Mouse (Mus musculus): ENCODE results near the gene Gria4. TPM values are rescaled to one million over a fixed set of nuclear protein-coding genes. Genes with fewer than 3 reads are reported as not detected.
"Not testable (repeated sequence)": the region's sequence is repeated elsewhere in the genome, so short reads cannot be mapped to it uniquely, and the experiment has no call there.

Gene Gria4
- under 1 TPM; 0.09 to 0.21 TPM for total RNA-seq (2021)
- long read RNA-seq, experiment 1 = 0 reads
- long read RNA-seq, experiment 2, partial matches to known transcripts = 1 of 1 reads
- long read RNA-seq, experiment 2, other reads (novel, unspliced or antisense) = 0 of 1 reads

DNA sequence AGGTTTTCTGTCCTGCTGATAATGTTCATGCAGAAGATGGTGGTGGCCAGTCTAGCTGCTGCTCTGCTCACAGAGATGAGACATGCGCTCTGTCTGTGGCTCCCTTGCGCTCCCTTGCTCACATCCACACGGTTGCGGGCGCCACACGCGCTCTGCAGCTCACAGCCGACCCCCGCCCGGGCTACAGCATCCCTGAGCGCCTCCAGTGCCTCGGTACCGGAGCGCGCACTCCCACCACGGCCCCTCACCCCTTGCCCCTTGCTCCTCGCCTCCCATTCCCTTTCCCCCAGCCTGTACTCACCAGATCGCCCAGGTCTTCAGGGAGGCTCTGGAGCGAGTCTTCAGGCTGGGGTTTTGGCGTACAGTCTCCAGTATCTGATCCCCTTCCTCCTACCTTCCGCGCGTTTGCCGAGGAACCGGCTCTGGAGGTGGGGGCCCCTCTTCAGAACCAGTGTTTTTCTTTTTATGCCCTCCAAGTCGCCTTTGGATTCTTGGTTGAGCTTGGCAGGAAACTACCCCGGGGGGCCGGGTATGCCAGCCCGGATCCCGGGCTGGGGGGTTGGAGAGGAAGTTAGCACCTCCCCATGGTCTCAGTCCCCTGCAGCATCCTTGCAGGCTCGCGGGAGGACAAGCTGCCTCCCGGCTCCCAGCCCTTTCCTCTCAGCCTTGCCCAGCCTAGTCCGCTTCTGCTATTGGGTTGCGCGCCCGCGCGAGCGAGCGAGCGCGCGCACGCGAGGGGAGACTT is at the start of gene Gria4:
Gene Gria4 (minus strand): TSS at position 691 of the 745 bp plus-strand sequence.
- peak; percentile 7 for DNase-seq
- intact Hi-C loops (cut with DNase I; ENCODE audit: low total_unique reads) = no loop called here

DNA sequence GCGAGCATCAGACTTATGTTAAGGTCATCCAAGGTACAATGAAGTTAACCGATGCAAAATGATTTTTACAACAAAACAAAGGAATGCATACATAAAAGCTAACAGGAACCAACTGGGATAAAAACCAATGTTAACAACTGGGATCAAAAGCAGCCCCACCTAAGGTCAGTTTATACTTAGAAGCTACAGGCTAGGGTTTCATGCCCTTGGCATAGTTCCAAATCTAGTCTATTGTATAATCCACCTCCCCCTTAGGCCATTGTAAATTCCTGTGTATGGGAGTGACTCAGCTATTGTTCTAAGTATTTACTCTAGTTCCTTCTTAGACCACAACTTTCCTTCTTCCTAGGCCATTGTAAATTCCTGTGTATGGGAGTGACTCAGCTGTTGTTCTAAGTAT is 14.9 kb upstream of the Gria4 start:
- DNase-seq; intact Hi-C loops (cut with DNase I; ENCODE audit: low total_unique reads): not testable (repeated sequence)

DNA sequence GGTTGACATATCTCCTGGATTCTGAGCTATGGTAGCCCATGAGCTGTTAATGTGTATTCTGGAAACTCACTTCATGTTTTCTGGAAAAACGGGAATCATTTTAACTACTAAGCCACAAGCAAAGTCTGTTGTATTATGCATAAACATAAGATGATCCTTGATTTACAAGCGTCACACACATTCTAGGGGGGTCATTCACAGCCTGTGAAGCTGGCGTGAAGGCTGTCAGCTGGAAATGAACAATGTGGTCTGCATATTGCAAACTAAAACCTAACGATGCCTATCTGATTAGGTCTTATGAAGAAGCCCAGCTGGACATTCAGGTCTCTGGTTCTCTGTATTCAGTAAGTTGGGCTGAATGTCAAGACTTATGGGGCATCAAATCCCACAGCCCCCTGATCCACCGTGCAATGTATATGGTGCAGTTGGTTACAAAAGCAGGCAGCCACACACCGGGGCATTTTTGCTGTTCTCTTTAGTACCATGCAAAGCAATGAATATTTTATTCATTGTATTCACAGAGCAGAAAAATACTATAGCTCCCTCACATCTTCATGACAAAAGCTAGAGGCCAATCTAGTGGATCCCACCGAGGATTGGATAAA is 7.2 kb upstream of the Gria4 start:
- intact Hi-C loops (cut with DNase I; ENCODE audit: low total_unique reads) = no loop called here
- no peak for DNase-seq

DNA sequence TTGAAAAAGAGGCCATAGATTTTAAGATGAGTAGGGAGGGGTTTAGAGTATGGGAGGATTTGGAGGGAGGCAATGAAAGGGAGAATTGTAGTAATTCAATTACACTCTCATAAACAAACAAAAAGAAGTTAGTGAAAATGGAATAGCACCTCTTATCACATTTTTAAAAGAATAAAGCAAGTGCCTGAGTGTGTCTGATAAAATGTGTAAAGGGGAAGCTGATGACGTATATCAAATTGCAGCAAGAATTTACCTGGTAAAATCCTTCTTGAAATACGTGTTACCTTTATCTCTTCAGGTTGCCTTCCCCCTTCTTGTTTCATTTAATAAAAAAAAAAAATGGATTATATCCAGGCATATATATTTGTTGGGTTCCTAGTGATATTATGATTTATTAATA is 1.4 kb upstream of the Gria4 start:
- DNase-seq = no peak
- intact Hi-C loops (cut with DNase I; ENCODE audit: low total_unique reads) = no loop called here

DNA sequence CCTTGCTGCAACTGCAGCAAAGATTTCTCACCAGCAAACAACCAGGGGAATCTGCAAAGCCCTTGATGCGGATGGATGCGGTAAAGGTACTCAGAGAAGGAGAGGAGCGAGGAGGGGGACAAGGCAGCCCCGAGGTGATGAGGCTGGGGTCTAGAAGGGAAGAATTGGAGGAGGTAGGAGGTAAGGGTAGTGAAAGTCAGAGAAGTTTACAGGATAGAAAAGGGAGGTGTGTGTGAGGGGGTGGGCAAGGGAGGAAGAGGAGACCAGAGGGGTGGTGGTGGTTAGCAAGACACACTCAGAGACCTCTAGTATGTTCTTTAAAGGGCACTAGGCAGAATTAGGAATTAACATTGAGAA is 233 bp upstream of the Gria4 start:
- intact Hi-C loops (cut with DNase I; ENCODE audit: low total_unique reads) = no loop called here
- no peak for DNase-seq

DNA sequence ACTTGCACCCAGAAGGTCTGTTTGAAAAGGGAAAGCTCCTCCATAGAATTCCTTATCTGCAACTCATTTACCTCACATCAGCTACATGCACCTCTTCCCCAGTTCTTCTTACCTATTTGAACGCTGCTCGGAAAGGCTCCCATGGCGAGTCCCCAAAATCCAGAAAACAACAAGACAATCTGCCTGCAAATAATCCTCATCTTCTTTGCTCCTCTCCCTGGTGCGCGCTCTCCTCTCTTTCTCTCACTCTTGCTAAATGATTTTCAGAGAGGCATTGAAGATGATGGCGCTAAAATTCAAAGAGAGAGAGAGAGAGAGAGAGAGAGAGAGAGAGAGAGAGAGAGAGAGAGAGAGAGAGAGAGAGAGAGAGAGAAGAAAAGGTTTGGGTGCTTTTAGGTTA is 959 bp downstream of the Gria4 start:
- DNase-seq = no peak
- intact Hi-C loops (cut with DNase I; ENCODE audit: low total_unique reads) = no loop called here

DNA sequence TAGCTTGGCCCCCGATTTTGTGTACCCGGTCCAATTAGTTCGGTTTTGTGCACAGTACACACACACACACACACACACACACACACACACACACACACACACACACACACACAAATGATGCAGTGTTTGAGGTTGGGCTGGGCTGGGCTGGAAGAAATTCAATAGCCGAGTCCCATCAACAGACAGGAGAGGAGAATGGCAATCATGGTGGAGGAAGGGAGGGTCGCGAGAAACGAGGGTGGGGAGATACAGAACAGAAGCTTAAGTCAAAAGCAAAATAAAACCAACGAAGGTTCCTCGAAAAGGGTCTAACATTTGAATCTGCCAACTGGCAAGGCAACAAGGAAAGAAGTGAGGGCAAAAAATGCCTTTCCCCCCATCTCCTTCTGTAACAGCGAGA is 1.6 kb downstream of the Gria4 start:
- intact Hi-C loops (cut with DNase I; ENCODE audit: low total_unique reads) = no loop called here
- no peak for DNase-seq

DNA sequence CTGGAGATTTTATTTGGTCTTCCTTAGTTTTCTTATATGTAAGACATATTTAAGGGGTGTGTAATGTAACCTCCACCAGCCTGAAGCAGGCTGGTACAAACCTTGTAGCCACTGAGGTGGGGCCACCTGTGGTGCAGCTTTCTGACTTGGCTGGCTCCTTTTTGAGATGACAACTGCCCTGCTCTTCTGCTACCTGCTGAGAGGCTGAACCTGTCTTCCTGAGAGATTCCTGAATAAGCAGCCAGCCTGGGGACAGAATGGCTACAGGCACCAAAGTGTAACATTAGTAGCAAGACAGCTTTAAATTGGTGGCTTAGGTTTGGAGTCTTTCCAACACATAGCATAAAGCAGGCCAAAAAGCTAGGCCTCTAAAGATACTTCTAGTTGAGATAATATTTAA is 46.6 kb downstream of the Gria4 start:
- DNase-seq; intact Hi-C loops (cut with DNase I; ENCODE audit: low total_unique reads): not testable (repeated sequence)

DNA sequence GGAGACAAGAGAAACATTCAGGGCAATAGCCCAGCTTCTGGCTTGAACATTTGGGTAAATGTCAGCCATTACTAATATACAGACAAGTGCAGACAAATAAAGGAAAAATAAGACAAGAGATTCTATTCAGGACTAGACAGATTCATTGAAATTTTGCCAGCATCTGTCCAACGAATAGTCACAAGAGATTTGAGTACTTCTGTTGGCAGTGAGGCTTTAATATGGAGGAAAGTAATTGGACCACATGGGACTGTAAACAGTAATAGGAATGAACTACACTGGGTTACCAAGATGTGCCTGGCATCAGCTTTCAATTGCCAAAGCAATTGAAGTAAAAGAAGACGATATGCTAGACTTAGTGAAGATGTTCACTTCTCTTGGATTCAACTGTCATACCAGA is 81.9 kb downstream of the Gria4 start:
- intact Hi-C loops (cut with DNase I; ENCODE audit: low total_unique reads) = no loop called here
- DNase-seq = no peak

DNA sequence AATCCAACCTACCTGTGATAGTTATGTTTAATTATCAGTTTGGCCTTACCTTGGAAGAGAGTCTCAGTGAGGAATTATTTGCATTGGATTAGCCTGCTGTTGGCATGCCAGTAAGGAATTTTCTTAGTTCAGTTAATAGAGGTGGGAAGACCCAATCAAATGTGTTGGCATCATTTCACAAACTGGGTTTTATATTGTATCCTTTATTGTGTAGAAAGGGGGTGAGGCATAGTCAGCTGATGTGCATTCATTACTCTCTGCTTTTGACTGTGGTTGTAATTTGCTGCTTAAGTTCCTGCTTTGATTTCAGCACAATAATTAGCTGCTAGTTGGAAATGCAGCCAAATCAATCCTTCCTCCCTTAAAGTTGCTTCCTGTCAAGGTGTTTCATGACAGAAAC is 83.7 kb downstream of the Gria4 start:
- no peak for DNase-seq

DNA sequence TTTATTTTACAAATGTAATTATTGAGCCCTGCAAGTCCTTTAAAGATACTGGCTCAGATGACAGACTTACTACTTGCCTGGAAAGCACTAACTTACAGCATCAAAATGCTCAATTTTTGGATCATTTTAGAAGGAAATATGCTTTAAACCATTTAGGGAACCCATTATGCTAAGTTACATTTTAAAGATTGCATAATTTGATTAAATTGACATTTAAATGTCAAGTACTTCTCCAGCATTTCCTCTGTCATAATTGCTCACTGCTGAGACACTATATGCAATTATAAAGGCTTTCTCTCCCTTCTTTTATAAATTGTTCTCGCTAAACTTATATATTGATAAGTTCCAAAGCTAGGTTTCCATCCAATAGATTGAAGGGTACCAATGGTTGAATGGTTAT is 108.9 kb downstream of the Gria4 start:
- intact Hi-C loops (cut with DNase I; ENCODE audit: low total_unique reads) = no loop called here

More for the DNA sequence above, 83.7 kb downstream of the Gria4 start:
- intact Hi-C loops (cut with DNase I; ENCODE audit: low total_unique reads) = no loop called here

DNA sequence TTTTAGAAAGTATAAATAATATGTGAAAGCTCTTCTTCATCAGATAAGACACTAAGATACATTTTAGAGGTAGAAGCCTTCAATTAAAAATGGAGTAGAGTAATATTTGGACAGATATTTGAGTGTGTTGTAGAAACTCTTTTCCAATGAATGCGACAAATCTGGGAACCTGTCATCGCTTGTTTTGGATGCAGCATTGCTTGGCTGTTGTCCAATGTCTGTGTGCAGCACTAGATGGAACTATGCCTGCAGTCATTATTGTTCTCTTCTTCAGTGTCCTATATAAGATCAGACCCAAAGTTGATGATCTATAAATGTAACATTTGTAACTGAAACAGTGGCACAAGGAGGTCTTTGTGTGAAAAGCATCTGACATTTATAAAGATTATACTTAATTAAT is 115.8 kb downstream of the Gria4 start:
- DNase-seq = no peak
- intact Hi-C loops (cut with DNase I; ENCODE audit: low total_unique reads) = no loop called here

More for the DNA sequence above, 108.9 kb downstream of the Gria4 start:
- no peak for DNase-seq

DNA sequence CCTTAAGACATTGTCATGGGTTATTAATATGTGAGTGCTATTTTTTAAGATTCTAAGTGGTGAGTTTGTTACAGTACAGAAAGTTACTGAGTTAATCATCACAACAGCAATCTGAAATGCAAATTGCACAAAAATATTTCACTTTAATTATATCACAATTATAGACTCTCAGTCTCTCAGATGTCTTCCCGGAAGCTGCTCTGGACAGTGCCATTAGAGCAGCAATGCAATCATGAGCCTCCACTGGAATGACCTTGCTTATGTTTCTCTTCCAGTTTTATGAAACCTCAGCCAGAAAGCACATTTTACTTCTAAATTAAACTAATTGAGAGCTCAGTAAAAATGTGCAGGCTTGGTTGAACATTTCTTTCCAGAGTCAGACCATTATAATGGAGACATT is 116.9 kb downstream of the Gria4 start:
- DNase-seq = no peak
- intact Hi-C loops (cut with DNase I; ENCODE audit: low total_unique reads) = no loop called here

DNA sequence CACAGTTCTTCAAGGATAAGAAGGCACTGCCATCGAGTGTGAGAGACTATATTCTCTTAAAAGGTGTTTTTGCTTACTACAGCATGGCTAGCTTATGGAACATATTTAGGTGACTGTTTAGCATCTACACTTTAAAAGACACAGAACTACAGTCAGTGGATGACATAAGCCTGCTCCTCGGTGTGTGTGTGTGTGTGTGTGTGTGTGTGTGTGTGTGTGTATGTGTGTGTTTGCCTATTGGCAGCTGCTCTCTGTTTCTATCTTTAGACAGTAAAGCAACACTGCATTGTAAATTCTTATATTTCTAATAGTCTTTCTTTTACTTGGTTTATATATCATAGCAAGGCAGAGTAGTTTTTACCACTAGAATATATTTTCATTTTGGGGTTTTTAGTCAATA is 130.3 kb downstream of the Gria4 start:
- DNase-seq = no peak
- intact Hi-C loops (cut with DNase I; ENCODE audit: low total_unique reads) = no loop called here

DNA sequence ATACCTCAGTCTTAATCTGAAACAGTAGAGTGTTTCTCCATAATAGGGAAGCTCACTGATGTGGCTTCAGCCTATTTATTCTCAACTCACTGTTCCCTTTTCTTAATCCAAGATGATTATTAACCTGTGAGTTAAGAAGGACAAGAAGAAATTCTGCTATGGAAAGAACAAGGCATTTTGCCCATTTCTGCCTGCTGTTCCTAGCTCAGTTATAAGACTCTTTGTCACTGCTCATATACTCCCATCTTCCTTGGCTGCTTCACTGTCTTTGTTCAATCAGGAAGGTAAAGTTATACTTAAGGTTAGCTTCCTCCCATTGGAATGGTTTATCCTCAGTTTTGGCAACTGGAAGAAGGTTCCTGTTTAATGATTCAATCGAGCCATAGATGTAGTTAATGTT is 133.6 kb downstream of the Gria4 start:
- DNase-seq = no peak
- intact Hi-C loops (cut with DNase I; ENCODE audit: low total_unique reads) = no loop called here

DNA sequence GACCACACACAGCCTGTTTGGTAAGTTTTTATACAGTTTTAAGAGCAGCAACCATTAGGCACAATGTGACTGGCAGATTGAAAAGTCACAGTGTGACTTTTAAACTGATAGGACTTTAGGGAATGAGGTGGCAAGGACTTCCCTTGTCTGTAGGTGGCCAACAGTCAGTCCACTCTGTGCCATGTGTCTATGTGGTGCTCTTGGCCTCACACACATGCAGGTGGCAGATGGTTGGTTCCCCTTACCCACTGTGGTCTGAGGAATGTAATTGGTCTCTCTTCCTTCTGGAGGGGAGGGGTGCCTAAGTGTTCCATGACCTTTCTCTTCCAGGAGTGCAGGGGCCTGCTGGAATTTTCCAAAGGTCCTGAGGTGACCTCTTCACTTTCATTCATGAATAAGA is 137.1 kb downstream of the Gria4 start:
- intact Hi-C loops (cut with DNase I; ENCODE audit: low total_unique reads) = no loop called here
- DNase-seq = no peak

DNA sequence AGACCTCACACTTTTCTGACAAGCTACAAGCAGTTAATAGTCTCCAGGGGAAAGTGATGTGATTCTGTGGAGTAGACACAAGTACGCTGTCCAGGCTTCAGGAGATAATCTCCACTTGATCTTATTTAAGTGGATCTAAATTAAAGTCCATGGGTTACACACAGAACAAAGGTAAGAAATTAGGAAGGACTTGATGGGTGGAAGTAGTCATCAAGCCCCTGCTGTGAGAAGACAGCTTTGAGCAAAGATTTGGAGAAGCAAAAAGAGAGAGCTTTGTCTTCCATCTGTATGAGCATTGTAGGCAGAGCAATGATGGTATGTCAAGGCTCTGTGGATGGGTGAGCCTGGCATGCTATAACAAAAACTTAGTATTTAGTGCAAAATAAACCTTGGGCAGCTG is 141.7 kb downstream of the Gria4 start:
- DNase-seq = no peak
- intact Hi-C loops (cut with DNase I; ENCODE audit: low total_unique reads) = no loop called here

DNA sequence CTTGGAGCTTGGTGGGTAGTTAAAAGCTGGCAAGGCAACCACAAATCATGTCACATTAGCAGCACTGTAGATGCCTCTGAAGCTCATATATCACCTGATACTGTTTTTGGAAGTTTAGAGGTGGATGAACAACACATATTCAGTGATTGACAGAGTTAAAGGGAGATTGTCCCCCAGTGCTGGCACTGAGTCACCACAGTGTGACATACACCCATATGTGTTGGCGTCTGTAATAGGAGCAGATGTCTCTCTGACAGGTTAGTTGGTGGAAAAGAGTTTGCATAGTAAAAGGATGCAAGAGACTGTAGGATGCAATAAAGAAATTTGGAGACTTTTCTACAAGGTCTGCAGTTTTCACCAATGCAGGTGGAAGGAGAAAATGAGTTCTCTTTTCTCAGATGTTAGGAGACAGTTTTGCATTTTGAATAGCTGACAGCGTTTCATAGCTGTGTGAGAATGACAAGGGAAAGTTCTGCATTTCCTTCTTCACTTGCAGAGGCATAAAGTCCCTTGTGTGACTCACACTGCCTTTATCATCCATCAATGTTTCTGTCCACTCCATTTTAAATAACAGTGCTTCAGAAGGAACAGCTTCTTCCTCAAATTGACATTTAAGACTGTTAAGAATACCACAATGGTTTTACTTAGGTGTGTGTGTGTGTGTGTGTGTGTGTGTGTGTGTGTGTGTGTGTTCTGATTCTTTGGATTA is 156.7 kb downstream of the Gria4 start:
- no peak for DNase-seq
- intact Hi-C loops (cut with DNase I; ENCODE audit: low total_unique reads) = no loop called here

DNA sequence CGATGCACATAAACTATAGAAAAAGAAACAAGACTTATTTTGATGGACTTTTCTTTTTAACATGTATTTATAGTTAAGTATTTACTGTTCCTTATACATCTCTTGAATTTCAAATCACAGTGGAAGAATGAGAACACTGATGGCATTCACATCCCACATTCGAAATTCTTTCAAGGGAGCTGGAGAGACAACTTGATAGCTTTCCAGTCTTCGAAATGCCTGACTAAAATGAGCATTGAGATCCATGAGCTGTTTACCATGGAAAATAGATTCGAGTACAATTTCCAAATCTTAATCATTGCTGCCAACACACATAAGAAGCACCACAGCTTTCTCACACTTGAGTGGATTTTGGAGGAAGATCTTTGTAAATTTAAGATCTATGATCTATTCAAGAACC is 164.1 kb downstream of the Gria4 start:
- no peak for DNase-seq
- intact Hi-C loops (cut with DNase I; ENCODE audit: low total_unique reads) = no loop called here

DNA sequence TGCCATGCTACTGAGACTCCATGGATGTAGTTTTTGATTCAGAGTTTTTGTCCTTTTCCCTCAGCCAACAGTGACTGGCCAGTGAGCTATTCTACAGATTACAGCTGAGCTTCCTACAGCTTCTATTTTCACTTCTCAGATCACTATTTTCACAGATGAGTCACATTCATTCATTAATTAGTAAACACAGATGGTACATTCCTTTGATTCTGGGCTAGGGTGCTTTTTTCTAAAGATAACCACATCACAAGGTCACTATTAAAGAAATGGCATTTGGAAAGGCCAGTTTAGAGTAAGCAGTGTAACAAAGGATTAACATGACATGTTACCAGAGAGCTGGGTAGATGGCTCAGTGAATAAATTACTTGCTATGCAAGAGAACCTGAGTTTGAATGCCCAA is 180.7 kb downstream of the Gria4 start:
- intact Hi-C loops (cut with DNase I; ENCODE audit: low total_unique reads) = no loop called here
- no peak for DNase-seq

DNA sequence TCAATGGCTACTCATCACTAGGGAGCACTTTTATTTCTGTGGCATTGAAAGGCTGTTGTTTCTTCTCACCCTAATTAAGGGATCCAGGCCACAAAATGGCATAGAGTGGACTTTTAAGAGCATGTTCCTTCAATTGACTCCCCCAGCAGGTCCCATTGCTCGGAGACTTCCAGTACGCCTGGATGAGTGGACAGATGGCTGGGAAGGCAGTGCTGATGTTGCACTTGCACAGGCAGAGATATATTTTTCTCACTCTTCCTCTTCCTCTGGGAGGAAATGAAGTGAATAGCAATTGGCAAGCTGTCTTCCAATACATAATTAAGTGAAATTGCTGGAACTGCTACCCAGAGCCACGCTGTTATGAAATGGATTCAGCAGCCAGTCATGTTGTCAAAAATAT is 190.7 kb downstream of the Gria4 start:
- intact Hi-C loops (cut with DNase I; ENCODE audit: low total_unique reads) = no loop called here
- DNase-seq = no peak
